Mouse (Mus musculus) hindbrain, embryonic 16.5 days (tissue): ENCODE data around the gene Xrn1. TPM values are rescaled to one million over a fixed set of nuclear protein-coding genes. Genes with fewer than 3 reads are reported as not detected.
"Not testable (repeated sequence)": the region's sequence is repeated elsewhere in the genome, so short reads cannot be mapped to it uniquely, and the experiment has no call there.

Experiments
- ATAC-seq: fragments of 200-750 bp; cut with Nextera tagmentation; 2 replicates; pipeline ENCODE4 v1.8.0; 2017; ENCODE audit warnings: moderate TSS enrichment, moderate library complexity
- H3K27ac ChIP-seq: fragments of 300-500 bp; sonication (generic); 2 replicates; pipeline ENCODE4 v1.5.1; 2014; ENCODE audit warnings: low read depth, mild to moderate bottlenecking, control low read depth, low read length, moderate library complexity
- H3K27me3 ChIP-seq: fragments of 300-500 bp; sonication (generic); replicated peaks from 2 replicates; pipeline ENCODE4 v1.6.1; 2014; ENCODE audit warnings: low read length; ENCODE audit not compliant: control insufficient read depth, insufficient read depth
- H3K36me3 ChIP-seq: fragments of 300-500 bp; sonication (generic); 2 replicates; pipeline ENCODE4 v1.6.1; 2014; ENCODE audit warnings: mild to moderate bottlenecking, low read length, moderate library complexity, mixed read lengths; ENCODE audit not compliant: control insufficient read depth, insufficient read depth
- H3K4me1 ChIP-seq: fragments of 300-500 bp; sonication (generic); 2 replicates; pipeline ENCODE4 v1.6.1; 2014; ENCODE audit warnings: low read depth, low read length; ENCODE audit not compliant: control insufficient read depth, insufficient read depth
- H3K4me2 ChIP-seq: fragments of 300-500 bp; sonication (generic); 2 replicates; pipeline ENCODE4 v1.6.1; 2014; ENCODE audit warnings: mild to moderate bottlenecking, low read length, control low read depth, moderate library complexity
- H3K4me3 ChIP-seq: fragments of 300-500 bp; sonication (generic); 2 replicates; pipeline ENCODE4 v1.5.1; 2014; ENCODE audit warnings: mild to moderate bottlenecking, low read length, control low read depth, moderate library complexity
- H3K9ac ChIP-seq: fragments of 300-500 bp; sonication (generic); 2 replicates; pipeline ENCODE4 v1.6.1; 2014; ENCODE audit warnings: low read depth, mild to moderate bottlenecking, control low read depth, low read length, moderate library complexity
- H3K9me3 ChIP-seq: fragments of 300-500 bp; sonication (generic); 2 replicates; pipeline ENCODE4 v1.6.1; 2014; ENCODE audit warnings: mild to moderate bottlenecking, low read length, moderate library complexity; ENCODE audit not compliant: control insufficient read depth
- WGBS: fragments of 180-500 bp; shearing (Covaris S2); extraction: QIAGEN DNeasy Blood & Tissue Kit; methylation state at CpG from one replicate; pipeline ENCODE4 v1.1.7; 2014; 5-methylcytosine and 5-hydroxymethylcytosine counted together
- polyA plus RNA-seq: library from polyadenylated mRNA; unstranded; fragments of >200 nt; fragmentation: Nextera tagmentation; extraction: Ambion mirVana; gene quantifications from 2 replicates; pipeline ENCODE4 v1.2.1, GENCODE M21; 2015

Xrn1 gene
- polyA plus RNA-seq, 1 experiment from 2014 or later, result 13.9 TPM

GRCm38 (mm10) chr9:96067507-96067906, 112.9 kb downstream of the Xrn1 start:
- no peaks in the 10 kb centered on the region for H3K4me1 ChIP-seq
- ATAC-seq, result no peak
- H3K9ac ChIP-seq, result no peak overlapping the region
- no peaks in the 10 kb centered on the region for H3K27me3 ChIP-seq
- no peak overlapping the region for H3K4me3 ChIP-seq
- no peak overlapping the region for H3K4me2 ChIP-seq
- peaks cover 5% of the 10 kb centered on the region for H3K9me3 ChIP-seq
- H3K36me3 ChIP-seq, result no peaks in the 10 kb centered on the region
- WGBS, result 75% methylated on average over 2 of the region's 2 CpGs
- H3K27ac ChIP-seq, result no peak overlapping the region

GRCm38 (mm10) chr9:96078752-96079315, 124.3 kb downstream of the Xrn1 start:
- H3K27ac ChIP-seq, result no peak overlapping the region
- ATAC-seq, result no peak
- H3K9me3 ChIP-seq, result no peaks in the 10 kb centered on the region
- H3K4me3 ChIP-seq, result no peak overlapping the region
- H3K36me3 ChIP-seq, result no peaks in the 10 kb centered on the region
- H3K4me2 ChIP-seq, result no peak overlapping the region
- 92% methylated on average over 13 of the region's 13 CpGs for WGBS
- H3K4me1 ChIP-seq, result no peaks in the 10 kb centered on the region
- no peak overlapping the region for H3K9ac ChIP-seq
- H3K27me3 ChIP-seq, result no peaks in the 10 kb centered on the region

GRCm38 (mm10) chr9:96085293-96085692, 130.7 kb downstream of the Xrn1 start:
- WGBS, result 94% methylated on average over 6 of the region's 6 CpGs
- Histone ChIP-seq H3K4me2 (no peak overlapping the region), H3K9ac (no peak overlapping the region), H3K9me3 (no peaks in the 10 kb centered on the region), H3K36me3 (no peaks in the 10 kb centered on the region), H3K4me3 (no peak overlapping the region), H3K27me3 (no peaks in the 10 kb centered on the region), H3K4me1 (no peaks in the 10 kb centered on the region), H3K27ac (no peak overlapping the region)
- ATAC-seq, result no peak

GRCm38 (mm10) chr9:96087671-96088070, 133.1 kb downstream of the Xrn1 start:
- no peak overlapping the region for H3K9ac ChIP-seq
- ATAC-seq, result no peak

GRCm38 (mm10) chr9:96088456-96088855, 133.9 kb downstream of the Xrn1 start:
- not testable (repeated sequence) for H3K36me3 ChIP-seq, H3K4me3 ChIP-seq, ATAC-seq, H3K4me2 ChIP-seq, H3K9me3 ChIP-seq, H3K27ac ChIP-seq, H3K27me3 ChIP-seq, H3K9ac ChIP-seq, H3K4me1 ChIP-seq
- 84% methylated on average over 3 of the region's 3 CpGs for WGBS

More at GRCm38 (mm10) chr9:96087671-96088070, 133.1 kb downstream of the Xrn1 start:
- no peaks in the 10 kb centered on the region for H3K36me3 ChIP-seq
- no peaks in the 10 kb centered on the region for H3K9me3 ChIP-seq
- H3K4me3 ChIP-seq, result no peak overlapping the region
- H3K27ac ChIP-seq, result no peak overlapping the region
- 84% methylated on average over 2 of the region's 2 CpGs for WGBS
- no peak overlapping the region for H3K4me2 ChIP-seq
- H3K4me1 ChIP-seq, result no peaks in the 10 kb centered on the region
- H3K27me3 ChIP-seq, result no peaks in the 10 kb centered on the region

GRCm38 (mm10) chr9:96092637-96093036, 138.1 kb downstream of the Xrn1 start:
- 91% methylated on average over 10 of the region's 10 CpGs for WGBS
- H3K9me3 ChIP-seq, H3K27me3 ChIP-seq, H3K4me2 ChIP-seq, H3K4me1 ChIP-seq, H3K4me3 ChIP-seq, H3K9ac ChIP-seq, H3K27ac ChIP-seq, H3K36me3 ChIP-seq, ATAC-seq: not testable (repeated sequence)

- 91% methylated on average over 1 of the region's 1 CpGs for WGBS
- Histone ChIP-seq H3K4me2 (no peak overlapping the region), H3K27ac (no peak overlapping the region), H3K4me3 (no peak overlapping the region), H3K4me1 (no peaks in the 10 kb centered on the region), H3K9ac (no peak overlapping the region), H3K27me3 (no peaks in the 10 kb centered on the region), H3K9me3 (peaks cover 6% of the 10 kb centered on the region), H3K36me3 (no peaks in the 10 kb centered on the region)
- ATAC-seq, result no peak
Measured at GRCm38 (mm10) chr9:96093221-96093620, 138.7 kb downstream of the Xrn1 start.

- Histone ChIP-seq H3K9ac (no peak overlapping the region), H3K4me3 (no peak overlapping the region), H3K4me1 (no peaks in the 10 kb centered on the region), H3K9me3 (peaks cover 9% of the 10 kb centered on the region), H3K36me3 (no peaks in the 10 kb centered on the region), H3K27me3 (no peaks in the 10 kb centered on the region), H3K4me2 (no peak overlapping the region), H3K27ac (no peak overlapping the region)
- WGBS, result 41% methylated on average over 1 of the region's 1 CpGs
- ATAC-seq, result no peak
Measured at GRCm38 (mm10) chr9:96094341-96094740, 139.8 kb downstream of the Xrn1 start.

GRCm38 (mm10) chr9:96095192-96095591, 140.6 kb downstream of the Xrn1 start:
- Histone ChIP-seq H3K36me3 (no peaks in the 10 kb centered on the region), H3K9ac (no peak overlapping the region), H3K9me3 (peaks cover 13% of the 10 kb centered on the region), H3K4me2 (no peak overlapping the region), H3K27me3 (no peaks in the 10 kb centered on the region), H3K4me3 (no peak overlapping the region), H3K4me1 (no peaks in the 10 kb centered on the region), H3K27ac (no peak overlapping the region)
- ATAC-seq, result no peak
- 55% methylated on average over 1 of the region's 1 CpGs for WGBS

- no peak for ATAC-seq
- no peaks in the 10 kb centered on the region for H3K27me3 ChIP-seq
- H3K9me3 ChIP-seq, result peaks cover 7% of the 10 kb centered on the region
- H3K4me3 ChIP-seq, result no peak overlapping the region
- no peaks in the 10 kb centered on the region for H3K36me3 ChIP-seq
- H3K27ac ChIP-seq, result no peak overlapping the region
- no peak overlapping the region for H3K9ac ChIP-seq
- WGBS, result 87% methylated on average over 8 of the region's 8 CpGs
- no peaks in the 10 kb centered on the region for H3K4me1 ChIP-seq
- no peak overlapping the region for H3K4me2 ChIP-seq
Measured at GRCm38 (mm10) chr9:96102846-96103245, 148.3 kb downstream of the Xrn1 start.
